Mouse (Mus musculus): Measurements from ENCODE around the gene Tbc1d10b.

The Tbc1d10b gene

DNA sequence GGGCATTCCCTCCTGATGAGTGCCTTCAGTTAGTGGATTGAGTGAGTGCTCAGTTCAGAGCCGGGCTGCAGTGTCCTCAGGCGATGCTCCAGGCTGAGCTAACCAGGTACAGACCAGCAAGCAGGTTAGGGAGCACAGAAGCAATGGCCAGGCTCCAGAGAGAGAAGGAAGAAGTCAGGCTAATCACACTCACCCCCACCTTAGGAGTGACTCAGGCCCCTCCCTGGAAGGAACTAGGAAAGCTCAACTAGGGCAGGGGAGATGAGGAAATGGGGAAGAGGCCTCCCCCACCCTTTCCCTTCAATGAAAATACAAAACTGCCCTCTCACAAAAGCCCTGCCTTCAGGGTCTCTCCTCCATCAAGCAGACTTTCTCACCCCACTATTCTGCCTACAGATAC lies 1.7 kb downstream of the Tbc1d10b start:
- Histone ChIP-seq H3K27me3 (ENCODE audit: insufficient read depth, low read length) (no peaks in the 10 kb centered on the region), H3K4me1 (replicated peaks; ENCODE audit: low read depth, low read length) (peaks cover 75% of the 10 kb centered on the region), H3K4me3 (replicated peaks; ENCODE audit: low read length) (peak overlapping the region; percentile 95), H3K9me3 (ENCODE audit: low read length) (no peaks in the 10 kb centered on the region), H3K36me3 (ENCODE audit: insufficient read depth, low read length) (peaks cover 46% of the 10 kb centered on the region)
- TF ChIP-seq CTCF (conservative IDR thresholded peaks at IDR 0.05; ENCODE audit: low read length) (no peak), NANOG (IDR thresholded peaks at IDR 0.05; ENCODE audit: borderline replicate concordance, low read length) (no peak), POU5F1 (IDR thresholded peaks at IDR 0.05; ENCODE audit: borderline replicate concordance, low read length) (no peak)

DNA sequence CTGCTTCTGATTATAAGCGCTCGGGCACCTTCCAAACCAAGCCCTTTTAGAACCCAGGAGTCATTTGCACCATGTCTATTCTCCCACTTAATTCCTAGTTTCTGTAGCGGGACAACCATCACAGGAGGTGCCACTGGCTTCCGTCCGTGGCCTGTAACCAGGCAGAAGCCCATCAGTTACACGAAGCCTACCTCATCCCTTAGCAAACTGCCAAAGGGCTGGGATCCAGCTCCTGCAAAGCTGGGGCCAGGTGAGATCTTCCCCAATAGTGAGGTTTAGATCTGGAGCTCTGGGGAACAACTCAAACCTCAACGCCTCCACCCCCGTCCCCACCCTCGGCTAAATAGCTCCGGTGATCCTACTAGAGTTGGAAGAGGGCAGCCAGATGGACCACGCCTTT lies 11.8 kb downstream of the Tbc1d10b start:
- Histone ChIP-seq H3K4me1 (replicated peaks; ENCODE audit: low read depth, low read length) (peaks cover 87% of the 10 kb centered on the region), H3K9me3 (ENCODE audit: low read length) (no peaks in the 10 kb centered on the region), H3K4me3 (replicated peaks; ENCODE audit: low read length) (peak overlapping the region; percentile 94), H3K36me3 (ENCODE audit: insufficient read depth, low read length) (peaks cover 88% of the 10 kb centered on the region), H3K27me3 (ENCODE audit: insufficient read depth, low read length) (no peaks in the 10 kb centered on the region)
- TF ChIP-seq NANOG (IDR thresholded peaks at IDR 0.05; ENCODE audit: borderline replicate concordance, low read length) (no peak), POU5F1 (IDR thresholded peaks at IDR 0.05; ENCODE audit: borderline replicate concordance, low read length) (no peak), CTCF (conservative IDR thresholded peaks at IDR 0.05; ENCODE audit: low read length) (no peak)

DNA sequence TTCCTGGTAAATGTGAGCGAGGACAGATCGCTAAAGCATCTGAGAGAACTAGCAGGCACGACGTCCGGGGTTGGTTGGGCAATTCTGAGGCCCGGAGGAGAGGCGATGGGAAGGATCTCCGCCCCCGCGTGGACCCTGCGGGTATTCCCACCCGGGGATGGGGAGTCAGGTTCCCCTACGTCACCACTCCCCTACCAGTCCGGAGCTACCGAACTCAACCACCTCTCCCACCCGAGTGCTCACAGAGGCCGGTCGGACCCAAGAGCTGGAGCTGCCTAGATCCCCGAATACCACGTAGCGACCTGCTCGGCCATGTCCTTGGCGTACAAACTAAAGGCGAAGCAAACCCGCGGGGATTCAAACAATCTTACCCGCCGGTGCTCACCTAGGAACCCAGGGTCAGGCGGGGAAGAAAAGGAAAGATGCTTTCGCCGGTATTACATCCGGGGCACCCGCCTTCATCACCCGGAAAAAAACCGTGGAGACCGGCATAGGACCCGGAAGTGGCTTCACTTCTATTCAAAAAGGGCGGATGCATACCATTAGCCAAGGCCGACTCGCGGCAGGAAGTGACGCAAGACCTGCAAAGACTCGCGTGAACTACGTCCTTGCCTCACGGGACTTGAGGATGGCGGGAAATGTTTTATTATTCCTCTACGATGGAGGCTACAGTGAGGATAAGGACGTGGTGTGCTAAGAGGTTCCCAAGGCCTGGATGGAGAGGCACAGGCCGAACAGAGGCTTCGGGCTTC lies 12.5 kb downstream of the Tbc1d10b start, which contains the start of gene Cd2bp2:
Gene Cd2bp2 (minus strand): TSS at position 507 of the 752 bp plus-strand sequence.
- H3K4me1 ChIP-seq (replicated peaks; ENCODE audit: low read depth, low read length), result peaks cover 87% of the 10 kb centered on the region
- TF ChIP-seq NANOG (IDR thresholded peaks at IDR 0.05; ENCODE audit: borderline replicate concordance, low read length) (no peak), CTCF (conservative IDR thresholded peaks at IDR 0.05; ENCODE audit: low read length) (peak; percentile 18; the same call in 1 of the 2 replicates), POU5F1 (IDR thresholded peaks at IDR 0.05; ENCODE audit: borderline replicate concordance, low read length) (no peak)
- H3K4me3 ChIP-seq (replicated peaks; ENCODE audit: low read length), result peak within 1 kb of the TSS; percentile 94

DNA sequence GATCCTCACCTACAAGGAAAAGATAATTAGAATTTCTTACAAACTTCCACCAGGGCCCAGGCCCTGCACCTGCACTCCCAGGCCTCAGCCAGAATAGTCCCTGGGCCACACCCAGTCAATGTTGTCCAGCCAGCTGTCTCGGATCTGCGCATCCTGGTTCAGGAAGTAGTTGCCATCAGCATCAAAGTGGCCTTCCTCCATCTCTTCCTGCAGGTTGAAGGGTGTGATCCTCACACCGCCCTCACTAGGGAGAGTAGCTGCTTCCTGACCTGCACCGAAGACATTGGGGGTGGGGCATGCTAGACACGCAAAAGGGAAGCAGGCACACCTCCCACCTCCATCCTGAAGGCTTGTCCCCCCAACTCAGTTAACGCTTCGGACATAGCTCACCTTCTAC lies 13.6 kb downstream of the Tbc1d10b start:
- H3K27me3 ChIP-seq (ENCODE audit: insufficient read depth, low read length), result no peaks in the 10 kb centered on the region
- peak overlapping the region; percentile 94 for H3K4me3 ChIP-seq (replicated peaks; ENCODE audit: low read length)
- TF ChIP-seq CTCF (conservative IDR thresholded peaks at IDR 0.05; ENCODE audit: low read length), result no peak
- no peak for TF ChIP-seq POU5F1 (IDR thresholded peaks at IDR 0.05; ENCODE audit: borderline replicate concordance, low read length)
- TF ChIP-seq NANOG (IDR thresholded peaks at IDR 0.05; ENCODE audit: borderline replicate concordance, low read length), result no peak
- peaks cover 87% of the 10 kb centered on the region for H3K4me1 ChIP-seq (replicated peaks; ENCODE audit: low read depth, low read length)
- peaks cover 87% of the 10 kb centered on the region for H3K36me3 ChIP-seq (ENCODE audit: insufficient read depth, low read length)
- no peaks in the 10 kb centered on the region for H3K9me3 ChIP-seq (ENCODE audit: low read length)

More for the DNA sequence above, 12.5 kb downstream of the Tbc1d10b start, which contains the start of gene Cd2bp2:
- H3K9me3 ChIP-seq (ENCODE audit: low read length), result no peaks in the 10 kb centered on the region
- no peaks in the 10 kb centered on the region for H3K27me3 ChIP-seq (ENCODE audit: insufficient read depth, low read length)
- H3K36me3 ChIP-seq (ENCODE audit: insufficient read depth, low read length), result peaks cover 87% of the 10 kb centered on the region

DNA sequence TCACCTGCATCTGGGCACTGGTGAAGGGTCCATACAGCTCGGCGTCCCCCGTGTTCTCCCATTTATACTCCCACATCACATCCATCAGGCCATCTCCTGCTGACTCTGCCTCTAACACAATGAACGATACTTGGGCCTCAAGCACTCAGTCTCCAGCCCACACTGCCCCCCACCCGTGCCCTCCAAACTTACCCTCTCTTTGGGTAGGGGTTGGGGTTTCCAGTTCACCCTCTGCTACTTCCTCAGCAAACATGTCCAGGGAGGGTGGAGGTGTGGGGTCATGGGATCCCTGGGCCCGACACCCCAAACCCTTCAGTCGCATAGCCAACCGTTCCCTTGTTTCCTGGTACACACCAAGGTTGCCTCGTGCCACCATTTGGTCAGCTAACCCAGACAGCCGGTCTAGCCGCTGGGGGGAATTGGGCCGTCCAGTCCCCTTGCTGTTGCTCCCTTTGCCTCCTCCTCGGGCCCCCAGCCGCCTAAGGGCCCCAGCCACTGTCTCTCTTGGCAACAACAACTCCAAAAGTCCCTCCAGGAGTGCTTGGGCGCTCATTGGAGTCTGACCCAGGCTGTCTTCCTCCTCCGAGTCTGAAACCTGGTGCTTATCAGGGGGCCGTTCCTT lies 14.1 kb downstream of the Tbc1d10b start:
- no peak for TF ChIP-seq POU5F1 (IDR thresholded peaks at IDR 0.05; ENCODE audit: borderline replicate concordance, low read length)
- TF ChIP-seq NANOG (IDR thresholded peaks at IDR 0.05; ENCODE audit: borderline replicate concordance, low read length), result no peak
- TF ChIP-seq CTCF (conservative IDR thresholded peaks at IDR 0.05; ENCODE audit: low read length), result no peak
- Histone ChIP-seq H3K36me3 (ENCODE audit: insufficient read depth, low read length) (peaks cover 85% of the 10 kb centered on the region), H3K4me1 (replicated peaks; ENCODE audit: low read depth, low read length) (peaks cover 87% of the 10 kb centered on the region), H3K9me3 (ENCODE audit: low read length) (no peaks in the 10 kb centered on the region), H3K4me3 (replicated peaks; ENCODE audit: low read length) (peak overlapping the region; percentile 94), H3K27me3 (ENCODE audit: insufficient read depth, low read length) (no peaks in the 10 kb centered on the region)

DNA sequence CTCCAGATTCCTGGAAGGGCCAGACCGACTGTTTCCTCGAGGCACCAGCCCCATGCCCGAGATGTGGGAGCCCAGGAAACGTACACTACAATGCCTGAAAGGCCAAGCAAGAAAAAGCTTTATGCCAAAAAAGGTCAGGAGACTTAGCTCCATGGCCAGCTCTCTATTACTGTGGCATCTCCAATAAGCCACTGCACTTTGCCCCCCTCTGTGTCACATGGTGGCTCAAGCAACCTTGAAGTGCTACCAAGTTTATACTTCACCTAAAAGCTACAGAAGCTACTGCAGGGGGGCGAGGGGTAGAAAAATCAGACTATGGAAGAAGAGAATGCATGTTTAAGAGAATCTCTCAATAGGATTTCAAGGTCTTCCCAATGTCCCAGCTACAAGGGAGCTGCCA lies 15.3 kb downstream of the Tbc1d10b start:
- Histone ChIP-seq H3K4me1 (replicated peaks; ENCODE audit: low read depth, low read length) (peaks cover 86% of the 10 kb centered on the region), H3K9me3 (ENCODE audit: low read length) (no peaks in the 10 kb centered on the region), H3K4me3 (replicated peaks; ENCODE audit: low read length) (peak overlapping the region; percentile 94), H3K36me3 (ENCODE audit: insufficient read depth, low read length) (peaks cover 74% of the 10 kb centered on the region), H3K27me3 (ENCODE audit: insufficient read depth, low read length) (no peaks in the 10 kb centered on the region)
- TF ChIP-seq POU5F1 (IDR thresholded peaks at IDR 0.05; ENCODE audit: borderline replicate concordance, low read length) (no peak), CTCF (conservative IDR thresholded peaks at IDR 0.05; ENCODE audit: low read length) (no peak), NANOG (IDR thresholded peaks at IDR 0.05; ENCODE audit: borderline replicate concordance, low read length) (no peak)

DNA sequence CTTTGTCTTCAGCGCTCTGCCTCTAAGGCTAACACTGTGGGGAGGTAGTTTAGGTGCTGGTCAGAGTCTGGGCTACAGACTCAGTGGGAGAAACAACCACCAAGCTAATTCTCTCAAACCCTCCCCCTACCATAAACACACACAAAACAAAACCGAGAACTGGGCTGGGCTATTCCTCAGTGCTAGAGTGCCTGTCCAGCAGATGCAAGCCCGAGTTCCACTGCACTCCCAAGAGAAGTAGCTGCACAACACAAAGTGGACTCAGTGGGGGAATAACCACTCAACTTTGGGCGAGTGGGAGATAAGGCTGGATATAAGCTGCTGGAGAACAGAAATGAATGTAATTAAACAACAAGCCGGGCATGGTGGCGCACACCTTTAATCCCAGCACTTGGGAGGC lies 17.6 kb downstream of the Tbc1d10b start:
- no peaks in the 10 kb centered on the region for H3K27me3 ChIP-seq (ENCODE audit: insufficient read depth, low read length)
- no peak overlapping the region for H3K4me3 ChIP-seq (replicated peaks; ENCODE audit: low read length)
- TF ChIP-seq POU5F1 (IDR thresholded peaks at IDR 0.05; ENCODE audit: borderline replicate concordance, low read length), result no peak
- TF ChIP-seq CTCF (conservative IDR thresholded peaks at IDR 0.05; ENCODE audit: low read length), result no peak
- no peak for TF ChIP-seq NANOG (IDR thresholded peaks at IDR 0.05; ENCODE audit: borderline replicate concordance, low read length)
- peaks cover 59% of the 10 kb centered on the region for H3K36me3 ChIP-seq (ENCODE audit: insufficient read depth, low read length)
- peaks cover 90% of the 10 kb centered on the region for H3K4me1 ChIP-seq (replicated peaks; ENCODE audit: low read depth, low read length)
- H3K9me3 ChIP-seq (ENCODE audit: low read length), result no peaks in the 10 kb centered on the region
